Mouse (Mus musculus): ENCODE data around the gene Btg4.

Btg4 gene

GRCm38 (mm10) chr9:51165312-51166180 is 104.8 kb downstream of the Btg4 start, which contains the start of gene Gm32742:
Gene Gm32742, minus strand, starts transcription at chr9:51165517.
- DNase-seq (ENCODE audit: low spot score in 2 of 2): no peak

DNA sequence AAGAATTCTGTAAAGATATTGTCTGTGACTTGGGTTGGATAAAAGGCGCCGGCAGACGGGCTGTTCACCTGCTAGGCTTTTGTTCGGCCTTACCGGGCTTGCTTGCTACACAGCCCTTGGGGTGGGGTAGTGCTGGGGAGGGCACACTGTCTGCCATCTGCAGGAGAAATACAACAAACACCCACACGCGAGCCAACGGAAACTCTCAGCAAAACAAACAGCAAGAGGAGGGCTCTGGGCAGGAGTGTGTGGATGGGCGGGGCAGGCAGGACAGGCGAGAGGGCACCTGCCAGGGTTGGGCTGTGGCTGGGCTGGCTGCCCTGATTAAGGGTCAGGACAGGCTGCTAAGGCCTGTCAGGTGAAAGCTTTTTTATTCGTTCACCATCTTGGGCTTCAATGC is 107.3 kb downstream of the Btg4 start:
- DNase-seq (ENCODE audit: low spot score in 2 of 2): no peak

GRCm38 (mm10) chr9:51168698-51169097 is 108.0 kb downstream of the Btg4 start:
- no peak for DNase-seq (ENCODE audit: low spot score in 2 of 2)

GRCm38 (mm10) chr9:51169133-51169532 is 108.4 kb downstream of the Btg4 start:
- no peak for DNase-seq (ENCODE audit: low spot score in 2 of 2)
